Mouse (Mus musculus) neural tube, embryonic 14.5 days (tissue): ENCODE data around the gene Capn2. TPM values are rescaled to one million over a fixed set of nuclear protein-coding genes. Genes with fewer than 3 reads are reported as not detected.
A peak's percentile ranks its signal among the peaks of the same experiment; 100 is the strongest.

Experiments used
- ATAC-seq: fragments of 200-750 bp; cut with Nextera tagmentation; 2 replicates; pipeline ENCODE4 v1.8.0; 2017; ENCODE audit warnings: low read depth, mild to moderate bottlenecking, moderate TSS enrichment, moderate library complexity
- H3K27ac ChIP-seq: fragments of 300-500 bp; sonication (generic); 2 replicates; pipeline ENCODE4 v1.5.1; 2014; ENCODE audit warnings: low read depth, mild to moderate bottlenecking, control low read depth, low read length, moderate library complexity, mixed read lengths
- H3K27me3 ChIP-seq: fragments of 300-500 bp; sonication (generic); 2 replicates; pipeline ENCODE4 v1.6.1; 2014; ENCODE audit warnings: low read length; ENCODE audit not compliant: control insufficient read depth, insufficient read depth
- H3K36me3 ChIP-seq: fragments of 300-500 bp; sonication (generic); 2 replicates; pipeline ENCODE4 v1.6.1; 2014; ENCODE audit warnings: low read length, mixed read lengths; ENCODE audit not compliant: control insufficient read depth, insufficient read depth
- H3K4me1 ChIP-seq: fragments of 300-500 bp; sonication (generic); 2 replicates; pipeline ENCODE4 v1.6.1; 2014; ENCODE audit warnings: low read length; ENCODE audit not compliant: control insufficient read depth, insufficient read depth
- H3K4me2 ChIP-seq: fragments of 300-500 bp; sonication (generic); 2 replicates; pipeline ENCODE4 v1.6.1; 2014; ENCODE audit warnings: mild to moderate bottlenecking, low read depth, low read length, control low read depth
- H3K4me3 ChIP-seq: fragments of 300-500 bp; sonication (generic); 2 replicates; pipeline ENCODE4 v1.5.1; 2014; ENCODE audit warnings: low read depth, low read length, control low read depth, mixed read lengths
- H3K9ac ChIP-seq: fragments of 300-500 bp; sonication (generic); replicated peaks from 2 replicates; pipeline ENCODE4 v1.6.1; 2014; ENCODE audit warnings: low read depth, mild to moderate bottlenecking, control low read depth, low read length, mixed read lengths
- H3K9me3 ChIP-seq: fragments of 300-500 bp; sonication (generic); 2 replicates; pipeline ENCODE4 v1.6.1; 2016; ENCODE audit warnings: low read length; ENCODE audit not compliant: control insufficient read depth
- WGBS: fragments of 180-500 bp; shearing (Covaris S2); extraction: QIAGEN DNeasy Blood & Tissue Kit; methylation state at CpG from one replicate; pipeline ENCODE4 v1.1.7; 2014; 5-methylcytosine and 5-hydroxymethylcytosine counted together
- polyA plus RNA-seq: library from polyadenylated mRNA; unstranded; fragments of >200 nt; fragmentation: Nextera tagmentation; extraction: Ambion mirVana; gene quantifications from 2 replicates; pipeline ENCODE4 v1.2.1, GENCODE M21; 2014

Capn2 gene
- polyA plus RNA-seq, 1 experiment from 2014 or later, result 64.8 TPM

GRCm38 (mm10) chr1:182553649-182554375 lies 36.4 kb upstream of the Capn2 start:
- peak; percentile 58; the same call in 1 of the 2 replicates for ATAC-seq
- Histone ChIP-seq H3K27ac (no peak overlapping the region), H3K36me3 (no peaks in the 10 kb centered on the region), H3K9ac (no peak overlapping the region), H3K27me3 (no peaks in the 10 kb centered on the region), H3K4me2 (no peak overlapping the region), H3K4me3 (no peak overlapping the region), H3K4me1 (no peaks in the 10 kb centered on the region), H3K9me3 (no peaks in the 10 kb centered on the region)
- 62% methylated on average over 12 of the region's 12 CpGs for WGBS

DNA sequence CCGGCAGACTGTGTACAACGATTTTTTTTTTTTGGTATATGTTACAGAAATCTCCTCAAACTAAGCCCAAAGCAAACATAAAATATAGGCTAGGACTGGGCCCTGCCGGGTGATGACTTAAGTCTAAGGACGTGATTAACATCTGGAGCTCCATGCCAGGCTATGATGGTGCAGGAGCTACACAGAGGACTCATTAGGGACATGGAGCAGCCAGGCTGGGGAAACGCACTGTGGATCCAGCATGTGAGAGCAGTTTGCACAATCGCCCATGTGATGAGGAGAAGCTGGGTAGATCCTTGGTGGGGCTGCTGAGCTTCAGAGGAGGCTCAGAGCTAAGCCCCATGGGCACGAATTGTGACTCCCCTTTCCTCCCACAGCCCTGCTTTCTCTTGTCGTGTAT lies 33.4 kb upstream of the Capn2 start:
- Histone ChIP-seq H3K9ac (no peak overlapping the region), H3K27ac (no peak overlapping the region), H3K36me3 (no peaks in the 10 kb centered on the region), H3K4me1 (no peaks in the 10 kb centered on the region), H3K4me2 (no peak overlapping the region), H3K27me3 (no peaks in the 10 kb centered on the region), H3K9me3 (no peaks in the 10 kb centered on the region), H3K4me3 (no peak overlapping the region)
- WGBS, result 80% methylated on average over 8 of the region's 8 CpGs
- ATAC-seq, result no peak

DNA sequence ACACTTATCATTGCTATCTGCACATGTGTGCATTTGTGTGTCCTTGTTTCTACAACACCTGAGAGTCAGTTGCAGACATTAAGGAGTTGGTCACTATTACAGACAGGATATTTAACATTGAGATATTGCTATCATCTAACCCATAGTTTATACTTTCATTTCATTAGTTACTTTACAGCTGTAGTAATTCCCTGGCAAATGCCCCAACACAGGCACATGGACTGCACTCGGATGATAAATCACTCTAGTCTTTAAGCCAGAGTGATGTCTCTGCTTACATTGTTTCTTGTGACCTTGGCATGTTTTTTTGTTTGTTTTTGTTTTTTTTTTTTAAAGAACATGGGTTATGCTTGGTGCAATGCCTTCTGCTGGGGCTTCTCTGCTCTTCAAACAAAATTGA lies 26.5 kb upstream of the Capn2 start:
- ATAC-seq, result no peak
- H3K27ac ChIP-seq, result no peak overlapping the region
- H3K36me3 ChIP-seq, result no peaks in the 10 kb centered on the region
- H3K4me1 ChIP-seq, result no peaks in the 10 kb centered on the region
- H3K27me3 ChIP-seq, result no peaks in the 10 kb centered on the region
- no peak overlapping the region for H3K4me3 ChIP-seq
- no peaks in the 10 kb centered on the region for H3K9me3 ChIP-seq
- H3K4me2 ChIP-seq, result no peak overlapping the region
- no peak overlapping the region for H3K9ac ChIP-seq
- 78% methylated on average over 1 of the region's 1 CpGs for WGBS

DNA sequence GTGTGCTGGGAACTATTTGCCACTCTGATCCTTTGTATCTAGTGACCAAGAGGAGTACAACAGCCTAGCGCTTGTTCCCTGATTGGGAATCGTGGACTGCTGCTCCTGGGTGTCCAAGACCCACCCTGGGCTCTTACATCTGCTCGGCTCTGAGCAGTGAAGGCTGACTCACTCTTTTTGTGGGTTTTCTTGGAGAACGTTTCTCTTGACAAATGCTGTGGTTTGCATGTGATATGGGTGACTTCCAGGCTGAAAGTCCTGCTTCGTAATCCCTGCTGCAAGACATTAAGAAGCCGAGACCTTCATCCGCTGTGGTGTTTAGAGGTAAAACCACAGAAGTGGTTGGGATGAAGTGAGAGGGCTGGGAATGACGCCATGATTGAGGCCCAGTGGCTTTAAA lies 25.7 kb upstream of the Capn2 start:
- no peak overlapping the region for H3K4me3 ChIP-seq
- ATAC-seq, result no peak
- H3K4me1 ChIP-seq, result no peaks in the 10 kb centered on the region
- no peak overlapping the region for H3K27ac ChIP-seq
- H3K4me2 ChIP-seq, result no peak overlapping the region
- H3K27me3 ChIP-seq, result no peaks in the 10 kb centered on the region
- no peak overlapping the region for H3K9ac ChIP-seq
- H3K36me3 ChIP-seq, result no peaks in the 10 kb centered on the region
- H3K9me3 ChIP-seq, result no peaks in the 10 kb centered on the region
- 81% methylated on average over 8 of the region's 8 CpGs for WGBS

DNA sequence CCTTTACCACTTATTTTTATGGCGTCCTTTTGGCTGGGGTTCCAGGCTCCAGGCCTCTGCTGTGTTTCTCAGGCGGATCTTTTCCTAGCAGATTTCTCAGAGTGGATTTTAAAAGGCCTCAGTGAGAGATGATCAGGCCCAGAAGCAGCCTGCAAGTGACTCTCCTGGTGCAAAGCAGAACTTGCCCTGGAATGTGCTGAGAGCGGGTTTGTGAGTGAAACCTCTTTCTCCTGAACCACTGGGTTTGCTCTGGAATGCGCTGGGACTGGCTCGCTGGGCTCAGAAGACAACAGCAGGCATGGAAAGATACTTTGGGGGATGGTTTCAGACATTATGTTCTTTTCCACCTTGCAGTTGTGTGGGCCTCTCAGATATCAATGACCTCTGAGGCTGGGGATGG lies 24.7 kb upstream of the Capn2 start:
- Histone ChIP-seq H3K4me2 (no peak overlapping the region), H3K4me3 (no peak overlapping the region), H3K4me1 (no peaks in the 10 kb centered on the region), H3K27me3 (no peaks in the 10 kb centered on the region), H3K36me3 (no peaks in the 10 kb centered on the region), H3K27ac (no peak overlapping the region), H3K9ac (no peak overlapping the region), H3K9me3 (no peaks in the 10 kb centered on the region)
- WGBS, result 63% methylated on average over 5 of the region's 5 CpGs
- no peak for ATAC-seq

DNA sequence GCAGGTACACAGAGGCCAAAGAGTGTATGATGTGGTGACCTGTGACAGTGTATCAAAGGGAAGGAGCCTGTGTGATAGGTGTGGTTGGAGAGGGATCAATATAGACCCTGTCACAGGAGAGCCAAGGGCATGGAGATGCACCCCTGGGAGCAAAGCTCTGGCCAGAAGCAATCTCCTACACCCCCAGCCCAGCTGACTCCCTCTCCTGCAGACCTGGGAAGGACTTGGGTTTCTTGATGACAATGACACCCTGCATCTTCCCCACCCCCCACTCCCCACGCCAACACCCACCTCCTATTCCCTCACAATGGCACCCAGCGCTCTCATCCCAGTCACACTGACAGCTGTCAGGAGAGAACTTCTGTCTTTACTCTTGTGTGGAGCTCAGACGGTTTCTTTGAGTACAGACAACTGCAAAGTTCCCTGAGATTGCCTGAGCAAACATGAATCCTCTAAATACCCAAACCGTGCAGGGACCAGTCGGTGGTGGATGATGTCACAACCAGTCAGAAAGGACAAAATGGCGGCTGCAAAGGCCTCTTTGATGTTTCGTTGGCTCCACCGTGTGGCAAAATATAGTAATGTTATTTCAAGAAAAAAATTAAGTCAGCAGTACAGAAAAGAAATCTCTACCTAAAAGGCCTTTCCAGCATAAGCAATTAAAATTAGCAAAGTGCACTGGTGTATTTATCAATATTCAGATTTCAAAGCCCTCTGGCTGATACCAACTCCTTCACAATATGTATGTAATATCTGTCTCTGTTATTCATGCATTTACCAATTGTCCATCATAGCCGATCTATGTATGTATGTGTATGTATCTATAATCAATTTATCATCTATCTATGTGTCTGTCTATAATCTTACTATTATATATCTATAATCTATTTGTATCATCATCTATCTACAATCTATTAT lies 21.9 kb upstream of the Capn2 start:
- H3K9ac ChIP-seq, result peak overlapping the region; percentile 65
- no peaks in the 10 kb centered on the region for H3K9me3 ChIP-seq
- peak overlapping the region; percentile 33 for H3K4me3 ChIP-seq
- H3K4me1 ChIP-seq, result no peaks in the 10 kb centered on the region
- H3K4me2 ChIP-seq, result peak overlapping the region; percentile 70
- H3K27ac ChIP-seq, result peak overlapping the region; percentile 84
- 20% methylated on average over 9 of the region's 9 CpGs for WGBS
- H3K36me3 ChIP-seq, result no peaks in the 10 kb centered on the region
- peak; percentile 89; the same call in 1 of the 2 replicates for ATAC-seq
- no peaks in the 10 kb centered on the region for H3K27me3 ChIP-seq

GRCm38 (mm10) chr1:182535080-182535481 lies 17.7 kb upstream of the Capn2 start:
- H3K9ac ChIP-seq, result no peak overlapping the region
- H3K27ac ChIP-seq, result no peak overlapping the region
- no peaks in the 10 kb centered on the region for H3K36me3 ChIP-seq
- H3K27me3 ChIP-seq, result no peaks in the 10 kb centered on the region
- ATAC-seq, result no peak
- H3K4me2 ChIP-seq, result no peak overlapping the region
- H3K9me3 ChIP-seq, result no peaks in the 10 kb centered on the region
- no peak overlapping the region for H3K4me3 ChIP-seq
- H3K4me1 ChIP-seq, result no peaks in the 10 kb centered on the region
- 61% methylated on average over 3 of the region's 3 CpGs for WGBS

GRCm38 (mm10) chr1:182533583-182533982 lies 16.2 kb upstream of the Capn2 start:
- H3K4me3 ChIP-seq, result no peak overlapping the region
- no peak overlapping the region for H3K27ac ChIP-seq
- H3K9me3 ChIP-seq, result no peaks in the 10 kb centered on the region
- ATAC-seq, result no peak
- 90% methylated on average over 3 of the region's 3 CpGs for WGBS
- no peaks in the 10 kb centered on the region for H3K36me3 ChIP-seq
- H3K9ac ChIP-seq, result no peak overlapping the region
- no peak overlapping the region for H3K4me2 ChIP-seq
- 0 out of 2 replicates have a peak, but pooled peaks cover 3% of the 10 kb centered on the region for H3K4me1 ChIP-seq
- H3K27me3 ChIP-seq, result no peaks in the 10 kb centered on the region
